Mouse (Mus musculus) kidney, embryonic 16.5 days (tissue): ENCODE data around the gene Hddc3. TPM values are rescaled to one million over a fixed set of nuclear protein-coding genes. Genes with fewer than 3 reads are reported as not detected.
A peak's percentile ranks its signal among the peaks of the same experiment; 100 is the strongest.
"Not testable (repeated sequence)": the region's sequence is repeated elsewhere in the genome, so short reads cannot be mapped to it uniquely, and the experiment has no call there.

Experiments
- ATAC-seq: fragments of 200-750 bp; cut with Nextera tagmentation; 2 replicates; pipeline ENCODE4 v1.8.0; 2017; ENCODE audit warnings: moderate TSS enrichment; ENCODE audit not compliant: low FRiP score, low TSS enrichment
- H3K27ac ChIP-seq: fragments of 300-500 bp; sonication (generic); 2 replicates; pipeline ENCODE4 v1.5.1; 2014; ENCODE audit warnings: low read length
- H3K27me3 ChIP-seq: fragments of 300-500 bp; sonication (generic); 2 replicates; pipeline ENCODE4 v1.6.1; 2014; ENCODE audit warnings: low read length, control low read depth, mixed read lengths; ENCODE audit not compliant: insufficient read depth
- H3K36me3 ChIP-seq: fragments of 300-500 bp; sonication (generic); 2 replicates; pipeline ENCODE4 v1.6.1; 2014; ENCODE audit warnings: low read length, control low read depth, mixed read lengths; ENCODE audit not compliant: insufficient read depth
- H3K4me1 ChIP-seq: fragments of 300-500 bp; sonication (generic); 2 replicates; pipeline ENCODE4 v1.6.1; 2014; ENCODE audit warnings: low read length, control low read depth, mixed read lengths; ENCODE audit not compliant: insufficient read depth
- H3K4me2 ChIP-seq: fragments of 300-500 bp; sonication (generic); replicated peaks from 2 replicates; pipeline ENCODE4 v1.6.1; 2014; ENCODE audit warnings: low read depth, low read length
- H3K4me3 ChIP-seq: fragments of 300-500 bp; sonication (generic); 2 replicates; pipeline ENCODE4 v1.5.1; 2014; ENCODE audit warnings: mild to moderate bottlenecking, low read length
- H3K9ac ChIP-seq: fragments of 300-500 bp; sonication (generic); replicated peaks from 2 replicates; pipeline ENCODE4 v1.6.1; 2014; ENCODE audit warnings: low read length
- H3K9me3 ChIP-seq: fragments of 300-500 bp; sonication (generic); 2 replicates; pipeline ENCODE4 v1.6.1; 2016; ENCODE audit warnings: low read length, control low read depth
- WGBS: fragments of 180-500 bp; shearing (Covaris S2); extraction: QIAGEN DNeasy Blood & Tissue Kit; methylation state at CpG from one replicate; pipeline ENCODE4 v1.1.7; 2014; 5-methylcytosine and 5-hydroxymethylcytosine counted together
- polyA plus RNA-seq: library from polyadenylated mRNA; unstranded; fragments of >200 nt; fragmentation: Nextera tagmentation; extraction: Ambion mirVana; gene quantifications from 2 replicates; pipeline ENCODE4 v1.2.1, GENCODE M21; 2015

The Hddc3 gene
- polyA plus RNA-seq, 1 experiment from 2014 or later: 23.8 TPM

- WGBS: 78% methylated on average over 7 of the region's 7 CpGs
- H3K4me1 ChIP-seq: no peaks in the 10 kb centered on the region
- no peaks in the 10 kb centered on the region for H3K27me3 ChIP-seq
- H3K9me3 ChIP-seq: no peaks in the 10 kb centered on the region
- no peak for ATAC-seq
- H3K27ac ChIP-seq: no peak overlapping the region
- H3K36me3 ChIP-seq: peaks cover 81% of the 10 kb centered on the region
- no peak overlapping the region for H3K9ac ChIP-seq
- H3K4me3 ChIP-seq: no peak overlapping the region
- no peak overlapping the region for H3K4me2 ChIP-seq
These were observed 32.1 kb upstream of the Hddc3 start for GRCm38 (mm10) chr7:80310771-80311170.

DNA sequence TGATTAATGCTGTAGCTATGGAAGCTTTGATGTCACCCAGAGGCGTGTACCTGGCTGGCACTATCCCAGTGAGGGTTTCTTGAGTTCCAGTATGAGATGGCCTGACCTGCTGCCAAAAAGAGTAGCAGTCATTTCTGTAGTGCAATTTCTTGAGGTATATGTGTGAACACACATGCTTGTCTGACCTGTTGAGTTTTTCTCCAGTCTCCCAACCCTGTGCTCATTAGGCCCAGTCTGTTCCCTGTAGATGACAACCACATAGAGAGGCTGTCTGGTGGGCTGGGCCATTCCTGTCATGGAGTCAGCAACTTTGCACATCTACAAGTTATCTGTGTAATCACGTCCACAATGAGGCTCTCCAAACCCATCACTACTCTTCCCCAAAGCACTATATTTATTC lies 27.2 kb upstream of the Hddc3 start:
- Histone ChIP-seq H3K27ac (no peak overlapping the region), H3K9ac (no peak overlapping the region), H3K9me3 (no peaks in the 10 kb centered on the region), H3K36me3 (peaks cover 71% of the 10 kb centered on the region), H3K4me3 (no peak overlapping the region), H3K27me3 (no peaks in the 10 kb centered on the region), H3K4me1 (no peaks in the 10 kb centered on the region), H3K4me2 (no peak overlapping the region)
- ATAC-seq: no peak
- 81% methylated on average over 2 of the region's 2 CpGs for WGBS

GRCm38 (mm10) chr7:80317439-80318115 lies 25.3 kb upstream of the Hddc3 start:
- H3K9ac ChIP-seq: no peak overlapping the region
- ATAC-seq: no peak
- H3K27me3 ChIP-seq: no peaks in the 10 kb centered on the region
- no peak overlapping the region for H3K4me3 ChIP-seq
- WGBS: 68% methylated on average over 1 of the region's 1 CpGs
- no peaks in the 10 kb centered on the region for H3K9me3 ChIP-seq
- peaks cover 57% of the 10 kb centered on the region for H3K36me3 ChIP-seq
- no peak overlapping the region for H3K4me2 ChIP-seq
- H3K4me1 ChIP-seq: 0 out of 2 replicates have a peak, but pooled peaks cover 3% of the 10 kb centered on the region
- no peak overlapping the region for H3K27ac ChIP-seq

DNA sequence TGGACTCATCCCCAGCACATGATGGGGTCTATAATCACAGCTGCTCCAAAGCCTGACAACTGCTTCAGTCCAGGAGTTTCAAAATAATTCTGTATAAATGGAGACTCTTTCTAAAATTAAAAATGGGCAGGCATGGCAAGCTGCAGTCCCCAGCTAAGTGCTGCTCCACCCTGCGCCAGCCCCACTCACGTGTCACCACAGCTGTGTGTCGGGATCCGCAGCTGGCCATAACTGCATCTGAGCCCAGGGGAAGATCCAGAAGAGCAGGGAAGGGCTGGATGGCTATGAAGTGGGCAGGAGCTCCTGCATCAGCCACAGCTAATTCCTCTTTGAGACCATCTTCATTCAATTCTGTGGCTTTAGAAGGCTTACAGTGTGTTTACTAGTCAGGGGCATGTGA lies 24.2 kb upstream of the Hddc3 start:
- Histone ChIP-seq H3K4me1 (peaks cover 10% of the 10 kb centered on the region), H3K4me2 (no peak overlapping the region), H3K36me3 (peaks cover 46% of the 10 kb centered on the region), H3K9me3 (no peaks in the 10 kb centered on the region), H3K4me3 (no peak overlapping the region), H3K27ac (no peak overlapping the region), H3K27me3 (no peaks in the 10 kb centered on the region), H3K9ac (no peak overlapping the region)
- ATAC-seq: no peak
- WGBS: 94% methylated on average over 4 of the region's 4 CpGs

DNA sequence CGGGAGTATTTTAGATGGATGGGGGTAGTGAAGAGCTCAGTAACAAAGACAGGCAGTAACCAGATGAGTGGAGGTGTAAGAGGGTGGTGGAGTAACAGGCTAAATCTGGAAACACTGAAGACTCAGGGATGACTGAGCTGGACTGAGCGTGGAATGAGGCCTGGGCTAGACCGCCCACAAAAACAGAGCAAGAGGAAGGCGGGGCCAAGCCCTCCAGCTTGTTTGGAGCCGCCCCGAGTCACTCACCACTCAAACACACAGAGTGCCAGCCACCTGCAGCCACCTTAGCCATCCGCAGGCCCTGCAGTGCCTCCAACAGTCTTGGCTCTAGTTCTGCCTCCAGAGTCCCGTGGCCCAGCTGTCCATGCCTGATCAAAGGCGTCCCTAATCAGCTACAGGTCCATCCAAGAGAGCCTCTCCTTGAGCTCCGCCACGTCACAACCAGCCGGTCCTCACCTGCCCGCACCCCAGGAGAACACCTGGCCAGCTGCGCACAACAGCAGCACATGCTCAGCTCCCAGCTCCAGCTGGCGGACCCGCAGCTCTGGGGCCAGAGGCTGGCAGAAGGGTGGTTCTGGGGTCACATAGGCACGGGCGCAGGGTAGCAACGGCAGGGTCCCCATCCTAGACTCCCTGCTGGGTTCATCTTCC lies 22.9 kb upstream of the Hddc3 start:
- 84% methylated on average over 19 of the region's 19 CpGs for WGBS
- H3K4me1 ChIP-seq: peaks cover 11% of the 10 kb centered on the region
- peaks cover 34% of the 10 kb centered on the region for H3K36me3 ChIP-seq
- H3K9ac ChIP-seq: no peak overlapping the region
- no peak overlapping the region for H3K4me2 ChIP-seq
- H3K27ac ChIP-seq: no peak overlapping the region
- no peak for ATAC-seq
- no peaks in the 10 kb centered on the region for H3K27me3 ChIP-seq
- no peaks in the 10 kb centered on the region for H3K9me3 ChIP-seq
- H3K4me3 ChIP-seq: no peak overlapping the region

DNA sequence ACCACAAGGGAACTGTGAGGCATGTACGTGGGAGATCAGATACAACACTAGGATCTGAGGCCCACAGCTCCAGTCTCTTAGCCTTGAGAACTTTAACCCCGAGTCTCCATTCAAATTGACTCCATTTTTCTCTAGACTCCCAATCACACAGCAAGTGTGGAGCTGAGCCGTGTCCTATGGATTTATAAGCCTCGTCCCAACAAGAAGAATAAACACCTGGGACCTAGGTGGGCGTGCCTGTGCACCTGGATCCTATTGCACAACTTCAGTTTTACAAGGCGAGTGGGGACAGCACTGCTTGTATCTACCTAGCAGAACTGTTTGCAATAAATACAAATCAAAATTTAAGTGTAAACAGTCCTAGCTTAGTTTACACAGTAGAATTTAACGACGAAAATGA lies 19.6 kb upstream of the Hddc3 start:
- 12% methylated on average over 8 of the region's 8 CpGs for WGBS
- ATAC-seq: no peak
- peak overlapping the region; percentile 94 for H3K27ac ChIP-seq

DNA sequence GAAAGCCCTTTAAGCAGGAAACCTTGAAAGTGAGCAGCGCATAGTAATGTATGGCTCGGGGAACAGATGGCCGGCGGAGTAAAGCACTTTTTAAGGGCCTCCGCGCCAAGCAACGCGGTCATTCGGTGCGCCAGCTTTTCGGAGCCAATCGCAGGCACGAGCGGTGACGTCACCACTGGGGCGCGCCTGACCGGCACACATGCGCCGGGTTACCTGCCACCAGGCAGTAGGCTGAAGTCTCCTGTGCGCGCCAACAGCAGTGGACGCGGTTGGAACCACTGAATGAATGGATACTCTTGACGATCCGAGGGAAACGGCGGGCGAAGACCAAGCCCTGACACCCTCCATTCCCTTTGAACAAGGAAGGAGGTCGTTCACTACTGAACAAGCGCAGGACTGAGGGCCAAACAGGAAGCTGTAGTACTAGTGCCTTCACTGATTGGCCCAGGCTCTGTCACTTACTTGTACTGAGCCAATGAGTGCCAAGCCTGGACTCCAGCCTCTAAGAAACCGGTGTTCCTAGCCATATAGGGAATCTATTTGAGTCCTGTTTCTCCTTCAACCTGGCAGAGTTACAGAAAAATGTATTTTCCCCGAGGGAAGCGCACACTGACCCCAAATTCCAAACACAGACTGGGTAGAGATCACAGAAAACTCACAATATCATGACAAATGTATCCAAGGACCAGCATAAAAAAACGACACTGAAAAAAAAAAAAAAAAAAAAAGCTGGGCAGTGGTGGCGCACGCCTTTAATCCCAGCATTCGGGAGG lies 18.7 kb upstream of the Hddc3 start, which contains the start of gene Rccd1:
Rccd1 (minus strand) TSS at position 412 of the 773 bp plus-strand sequence.
- whole genome bisulfite sequencing: 1% methylated on average over 38 of the region's 38 CpGs
- peak within 1 kb of the TSS; percentile 80 for H3K4me3 ChIP-seq
- H3K9ac ChIP-seq: peak within 1 kb of the TSS; percentile 83
- peak; percentile 99 for ATAC-seq
- no peaks in the 10 kb centered on the region for H3K9me3 ChIP-seq
- peaks cover 44% of the 10 kb centered on the region for H3K36me3 ChIP-seq
- peaks cover 14% of the 10 kb centered on the region for H3K4me1 ChIP-seq
- H3K4me2 ChIP-seq: peak within 1 kb of the TSS; percentile 88
- H3K27ac ChIP-seq: peak within 1 kb of the TSS; percentile 94
- no peaks in the 10 kb centered on the region for H3K27me3 ChIP-seq

More for the DNA sequence above, 19.6 kb upstream of the Hddc3 start:
- peak overlapping the region; percentile 83 for H3K9ac ChIP-seq
- peaks cover 14% of the 10 kb centered on the region for H3K4me1 ChIP-seq
- peaks cover 41% of the 10 kb centered on the region for H3K36me3 ChIP-seq
- H3K27me3 ChIP-seq: no peaks in the 10 kb centered on the region
- H3K9me3 ChIP-seq: no peaks in the 10 kb centered on the region
- H3K4me3 ChIP-seq: peak overlapping the region; percentile 80
- H3K4me2 ChIP-seq: peak overlapping the region; percentile 88

DNA sequence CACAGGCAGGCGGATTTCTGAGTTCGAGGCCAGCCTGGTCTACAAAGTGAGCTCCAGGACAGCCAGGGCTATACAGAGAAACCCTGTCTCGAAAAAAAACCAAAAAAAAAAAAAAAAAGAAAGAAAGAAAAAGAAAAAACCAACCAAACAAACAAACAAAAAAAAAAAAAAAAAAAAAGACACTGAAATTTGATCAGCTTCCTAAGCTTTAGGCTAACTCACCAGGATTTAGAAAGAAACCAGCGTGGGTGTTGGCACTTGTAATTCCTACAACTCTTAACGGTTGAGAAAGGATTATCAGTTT lies 18.1 kb upstream of the Hddc3 start:
- H3K9ac ChIP-seq, ATAC-seq, H3K4me3 ChIP-seq, H3K27me3 ChIP-seq, H3K9me3 ChIP-seq: not testable (repeated sequence)
- H3K27ac ChIP-seq: peak overlapping the region; percentile 94; the same call in 1 of the 2 replicates
- H3K36me3 ChIP-seq: peaks cover 47% of the 10 kb centered on the region
- H3K4me2 ChIP-seq: peak overlapping the region; percentile 88
- 38% methylated on average over 4 of the region's 5 CpGs for WGBS
- peaks cover 14% of the 10 kb centered on the region for H3K4me1 ChIP-seq

DNA sequence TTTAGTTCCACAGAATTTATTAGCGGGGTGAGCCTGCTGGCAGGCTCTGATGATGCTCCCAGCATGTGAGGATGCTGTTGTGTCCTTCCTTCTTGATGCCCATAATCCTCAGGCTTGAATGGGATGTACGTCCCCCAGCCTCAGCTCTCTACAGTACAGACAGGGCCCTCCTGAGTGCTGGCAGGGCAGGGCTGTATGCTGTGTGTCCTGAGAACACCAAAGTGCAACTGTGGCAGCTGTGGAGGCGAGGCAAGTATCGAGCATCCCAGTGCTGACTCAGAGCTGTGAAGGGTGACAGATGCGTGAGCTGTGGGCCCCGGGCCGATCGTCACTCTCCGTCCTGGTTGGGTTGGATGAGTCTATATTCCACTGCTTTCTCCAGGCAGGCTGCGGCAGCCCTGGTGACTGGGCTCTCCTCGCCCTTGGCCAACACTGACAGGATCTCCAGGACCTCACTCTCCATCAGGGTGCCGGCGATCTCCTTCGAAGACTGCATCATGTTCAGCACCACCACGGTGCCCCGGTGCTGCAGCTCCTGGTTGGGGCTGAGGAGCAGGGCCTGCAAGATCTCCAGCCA lies 17.5 kb upstream of the Hddc3 start:
- H3K4me1 ChIP-seq: peaks cover 14% of the 10 kb centered on the region
- H3K27me3 ChIP-seq: no peaks in the 10 kb centered on the region
- H3K9ac ChIP-seq: no peak overlapping the region
- H3K4me3 ChIP-seq: no peak overlapping the region
- peaks cover 52% of the 10 kb centered on the region for H3K36me3 ChIP-seq
- peak overlapping the region; percentile 69; the same call in 1 of the 2 replicates for H3K27ac ChIP-seq
- H3K9me3 ChIP-seq: no peaks in the 10 kb centered on the region
- 94% methylated on average over 16 of the region's 16 CpGs for WGBS
- ATAC-seq: no peak
- no peak overlapping the region for H3K4me2 ChIP-seq
